Mouse (Mus musculus) limb, embryonic 14.5 days (tissue): ENCODE results near the gene Hist1h2ae. TPM values are rescaled to one million over a fixed set of nuclear protein-coding genes. Genes with fewer than 3 reads are reported as not detected.

Source experiments
- ATAC-seq: fragments of 200-750 bp; cut with Nextera tagmentation; 2 replicates; pipeline ENCODE4 v1.8.0; 2017; ENCODE audit warnings: low read depth, moderate number of reproducible peaks, moderate TSS enrichment; ENCODE audit not compliant: low FRiP score
- DNase-seq: peaks from one replicate; pipeline ENCODE4 v3.0.0-alpha.2; 2015; ENCODE audit warnings: low spot score
- H3K27ac ChIP-seq: fragments of 300-500 bp; sonication (generic); replicated peaks from 2 replicates; pipeline ENCODE4 v1.5.1; 2014; ENCODE audit warnings: low read depth, mild to moderate bottlenecking, low read length, moderate library complexity, mixed read lengths
- H3K27me3 ChIP-seq: fragments of 300-500 bp; sonication (generic); 2 replicates; pipeline ENCODE4 v1.6.1; 2014; ENCODE audit warnings: low read length, mixed read lengths; ENCODE audit not compliant: control insufficient read depth, insufficient read depth
- H3K36me3 ChIP-seq: fragments of 300-500 bp; sonication (generic); 2 replicates; pipeline ENCODE4 v1.6.1; 2014; ENCODE audit warnings: mild to moderate bottlenecking, low read length, moderate library complexity, mixed read lengths; ENCODE audit not compliant: control insufficient read depth, insufficient read depth
- H3K4me1 ChIP-seq: fragments of 300-500 bp; sonication (generic); 2 replicates; pipeline ENCODE4 v1.6.1; 2014; ENCODE audit warnings: antibody characterized with exemption, low read length, mixed read lengths; ENCODE audit not compliant: control insufficient read depth, insufficient read depth
- H3K4me2 ChIP-seq: fragments of 300-500 bp; sonication (generic); replicated peaks from 2 replicates; pipeline ENCODE4 v1.6.1; 2014; ENCODE audit warnings: low read depth, mild to moderate bottlenecking, low read length, moderate library complexity; ENCODE audit not compliant: severe bottlenecking
- H3K4me3 ChIP-seq: fragments of 300-500 bp; sonication (generic); replicated peaks from 2 replicates; pipeline ENCODE4 v1.5.1; 2014; ENCODE audit warnings: low read length
- H3K9ac ChIP-seq: fragments of 300-500 bp; sonication (generic); 2 replicates; pipeline ENCODE4 v1.6.1; 2014; ENCODE audit warnings: mild to moderate bottlenecking, low read depth, low read length, moderate library complexity; ENCODE audit not compliant: severe bottlenecking
- H3K9me3 ChIP-seq: fragments of 300-500 bp; sonication (generic); 2 replicates; pipeline ENCODE4 v1.6.1; 2016; ENCODE audit warnings: low read length; ENCODE audit not compliant: control insufficient read depth
- POLR2A ChIP-seq: fragments of 200-500 bp; IDR thresholded peaks from 2 replicates; pipeline ENCODE4 v1.8.0; 2012; ENCODE audit warnings: inconsistent platforms, mild to moderate bottlenecking, moderate library complexity, borderline replicate concordance; ENCODE audit not compliant: insufficient read depth, insufficient read length; ENCODE audit errors: extremely low read depth
- WGBS: fragments of 180-500 bp; shearing (Covaris S2); extraction: QIAGEN DNeasy Blood & Tissue Kit; methylation state at CpG from one replicate; pipeline ENCODE4 v1.1.7; 2014; 5-methylcytosine and 5-hydroxymethylcytosine counted together
- microRNA-seq: library from miRNA; unstranded; fragments of <30 nt; microRNA quantifications from one replicate; pipeline ENCODE4, GENCODE M21; 2016
- polyA plus RNA-seq, 2 experiments: library from polyadenylated mRNA; depleted of rRNA in 1 of 2; stranded (reverse) in 1 of 2; unstranded in 1 of 2; fragments of >200 nt; fragmentation: Nextera tagmentation in 1 of 2; extraction: Ambion mirVana in 1 of 2; gene quantifications; 2 replicates each; pipeline versions ENCODE4 v1.2.1 to v1.2.3; 2012 to 2014

Hist1h2ae gene
- polyA plus RNA-seq, 2 experiments, result 19.8 to 103 TPM

DNA sequence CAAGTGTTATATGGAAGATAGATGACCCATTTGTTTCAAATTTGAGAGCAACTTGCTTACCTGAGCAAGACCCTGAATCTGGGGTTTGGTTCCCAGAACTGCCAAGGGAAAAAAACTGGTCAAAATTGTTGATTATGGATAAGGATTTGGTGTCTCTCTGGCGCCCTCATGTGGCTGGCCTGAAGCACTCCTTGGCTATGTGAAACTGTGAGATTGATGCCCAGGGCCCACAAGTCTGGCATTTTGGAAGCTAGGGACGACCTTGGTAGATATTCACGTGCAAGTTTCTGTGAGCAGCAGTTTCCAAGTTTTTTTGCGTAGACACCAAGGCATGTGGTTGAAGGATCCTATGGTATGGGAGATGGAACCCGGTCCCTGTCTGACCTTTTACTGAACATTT is 46.4 kb downstream of the Hist1h2ae start:
- H3K4me2 ChIP-seq, result no peak overlapping the region
- peak; percentile 85 for DNase-seq

DNA sequence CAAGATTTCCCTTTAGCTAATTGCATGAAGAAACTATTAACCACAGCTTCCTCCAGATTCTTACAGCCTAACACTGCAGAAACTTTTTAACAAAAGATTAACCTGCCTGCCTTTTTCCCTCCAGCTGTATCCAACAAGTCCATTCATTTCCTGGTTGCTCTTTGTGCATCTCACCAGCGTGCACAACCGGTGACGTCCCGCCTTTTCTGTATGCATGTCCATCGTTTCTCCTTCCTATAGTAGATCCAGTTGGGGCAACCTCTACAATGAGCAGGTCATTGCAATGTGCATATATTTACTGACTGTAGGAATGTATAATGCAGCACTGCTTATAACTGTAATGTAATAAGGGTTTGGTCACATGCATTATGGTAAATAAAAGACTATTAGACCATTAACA is 47.0 kb downstream of the Hist1h2ae start:
- Histone ChIP-seq H3K9me3 (no peaks in the 10 kb centered on the region), H3K4me3 (no peak overlapping the region), H3K36me3 (no peaks in the 10 kb centered on the region), H3K4me2 (no peak overlapping the region), H3K27me3 (no peaks in the 10 kb centered on the region), H3K9ac (no peak overlapping the region), H3K4me1 (peaks cover 3% of the 10 kb centered on the region), H3K27ac (no peak overlapping the region)
- ATAC-seq (no peak), DNase-seq (no peak)
- WGBS, result 59% methylated on average over 5 of the region's 5 CpGs
- TF ChIP-seq POLR2A, result no peak

More for the DNA sequence above, 46.4 kb downstream of the Hist1h2ae start:
- Histone ChIP-seq H3K36me3 (no peaks in the 10 kb centered on the region), H3K27ac (no peak overlapping the region), H3K4me3 (no peak overlapping the region), H3K4me1 (peaks cover 6% of the 10 kb centered on the region), H3K9me3 (no peaks in the 10 kb centered on the region), H3K9ac (no peak overlapping the region), H3K27me3 (no peaks in the 10 kb centered on the region)
- ATAC-seq, result no peak
- TF ChIP-seq POLR2A, result no peak
- WGBS, result 10% methylated on average over 5 of the region's 5 CpGs

DNA sequence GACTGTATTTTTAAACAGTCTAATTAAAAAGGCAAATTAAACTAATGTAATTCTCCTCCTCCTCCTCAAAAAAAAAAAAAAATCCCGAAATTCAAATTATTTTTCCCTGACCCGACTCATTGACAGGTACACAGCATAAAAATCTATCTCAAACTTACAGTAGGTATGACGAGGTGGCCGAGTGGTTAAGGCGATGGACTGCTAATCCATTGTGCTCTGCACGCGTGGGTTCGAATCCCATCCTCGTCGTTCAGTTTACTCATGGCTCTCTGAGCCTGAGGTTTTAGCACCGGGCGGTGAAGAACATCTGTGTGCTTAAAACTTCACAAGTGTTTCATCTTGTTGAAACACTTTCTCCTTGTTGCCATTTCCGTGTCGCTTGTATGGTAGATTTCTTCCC is 49.3 kb downstream of the Hist1h2ae start:
- WGBS, result under 1% methylated on average over 14 of the region's 14 CpGs
- Histone ChIP-seq H3K36me3 (no peaks in the 10 kb centered on the region), H3K4me2 (0 out of 2 replicates have a peak overlapping the region, but pooled peaks have one; percentile 3), H3K27me3 (no peaks in the 10 kb centered on the region), H3K9ac (no peak overlapping the region), H3K9me3 (no peaks in the 10 kb centered on the region), H3K4me1 (no peaks in the 10 kb centered on the region; the same call in 1 of the 2 replicates), H3K27ac (no peak overlapping the region), H3K4me3 (no peak overlapping the region)
- ATAC-seq, result peak; percentile 5; the same call in 1 of the 2 replicates
- no peak for TF ChIP-seq POLR2A
- DNase-seq, result peak; percentile 85

Small RNAs within 50 kb of the gene (microRNA-seq; reads per million reads assigned to microRNA genes)
- gene Gm44297 (not detected), gene Gm44359 (not detected), gene Gm44394 (not detected)

Other genes starting within 250 kb of the Hist1h2ae start
Only the 30 nearest of the 35 such genes appear.
- 6.9 and 9.9 TPM in 2 replicates for gene Abt1, start 147.4 kb downstream of the Hist1h2ae start, polyA plus RNA-seq (2012; rRNA removed)
- gene Abt1, start 147.4 kb downstream of the Hist1h2ae start, polyA plus RNA-seq (2014; fragmentation: Nextera tagmentation; extraction: Ambion mirVana), result 12.0 and 12.2 TPM in 2 replicates
- gene Btn1a1, start 105.3 kb downstream of the Hist1h2ae start, polyA plus RNA-seq (2012; rRNA removed), result 0.31 and 0.32 TPM in 2 replicates
- not detected in 2 replicates for gene Btn1a1, start 105.3 kb downstream of the Hist1h2ae start, polyA plus RNA-seq (2014; fragmentation: Nextera tagmentation; extraction: Ambion mirVana)
- gene Btn2a2, start 82.4 kb downstream of the Hist1h2ae start, polyA plus RNA-seq (2012; rRNA removed), result 0.62 and 0.79 TPM in 2 replicates
- gene Btn2a2, start 82.4 kb downstream of the Hist1h2ae start, polyA plus RNA-seq (2014; fragmentation: Nextera tagmentation; extraction: Ambion mirVana), result 0.89 and 1.2 TPM in 2 replicates
- 18.2 and 19.2 TPM in 2 replicates for gene Hist1h4h, start 40.2 kb downstream of the Hist1h2ae start, polyA plus RNA-seq (2012; rRNA removed)
- 5.5 and 8.1 TPM in 2 replicates for gene Hist1h4h, start 40.2 kb downstream of the Hist1h2ae start, polyA plus RNA-seq (2014; fragmentation: Nextera tagmentation; extraction: Ambion mirVana)
- 557 and 662 TPM in 2 replicates for gene Hist1h2af, start 37.3 kb downstream of the Hist1h2ae start, polyA plus RNA-seq (2012; rRNA removed)
- gene Hist1h2af, start 37.3 kb downstream of the Hist1h2ae start, polyA plus RNA-seq (2014; fragmentation: Nextera tagmentation; extraction: Ambion mirVana), result 9.1 and 11.0 TPM in 2 replicates
- gene Hist1h3g, start 35.8 kb downstream of the Hist1h2ae start, polyA plus RNA-seq (2012; rRNA removed), result 32.6 and 62.7 TPM in 2 replicates
- gene Hist1h3g, start 35.8 kb downstream of the Hist1h2ae start, polyA plus RNA-seq (2014; fragmentation: Nextera tagmentation; extraction: Ambion mirVana), result 4.1 and 6.7 TPM in 2 replicates
- 5.2 and 6.1 TPM in 2 replicates for gene Hist1h2bh, start 27.8 kb downstream of the Hist1h2ae start, polyA plus RNA-seq (2012; rRNA removed)
- gene Hist1h2bh, start 27.8 kb downstream of the Hist1h2ae start, polyA plus RNA-seq (2014; fragmentation: Nextera tagmentation; extraction: Ambion mirVana), result 0.48 and 0.57 TPM in 2 replicates
- 4.1 and 7.4 TPM in 2 replicates for gene Hist1h3f, start 27.2 kb downstream of the Hist1h2ae start, polyA plus RNA-seq (2012; rRNA removed)
- 0.65 and 1.00 TPM in 2 replicates for gene Hist1h3f, start 27.2 kb downstream of the Hist1h2ae start, polyA plus RNA-seq (2014; fragmentation: Nextera tagmentation; extraction: Ambion mirVana)
- 13.7 and 21.4 TPM in 2 replicates for gene Hist1h4f, start 19.6 kb downstream of the Hist1h2ae start, polyA plus RNA-seq (2012; rRNA removed)
- gene Hist1h4f, start 19.6 kb downstream of the Hist1h2ae start, polyA plus RNA-seq (2014; fragmentation: Nextera tagmentation; extraction: Ambion mirVana), result 2.6 and 2.8 TPM in 2 replicates
- 0.50 and 0.62 TPM in 2 replicates for gene Hist1h1d, start 18.0 kb downstream of the Hist1h2ae start, polyA plus RNA-seq (2012; rRNA removed)
- 0.47 and 0.61 TPM in 2 replicates for gene Hist1h1d, start 18.0 kb downstream of the Hist1h2ae start, polyA plus RNA-seq (2014; fragmentation: Nextera tagmentation; extraction: Ambion mirVana)
- 36.1 and 54.1 TPM in 2 replicates for gene Hist1h3e, start 8.9 kb downstream of the Hist1h2ae start, polyA plus RNA-seq (2012; rRNA removed)
- 6.7 and 7.0 TPM in 2 replicates for gene Hist1h3e, start 8.9 kb downstream of the Hist1h2ae start, polyA plus RNA-seq (2014; fragmentation: Nextera tagmentation; extraction: Ambion mirVana)
- gene Hist1h2bg, start 176 bp upstream of the Hist1h2ae start, polyA plus RNA-seq (2012; rRNA removed), result 38.9 and 60.8 TPM in 2 replicates
- gene Hist1h2bg, start 176 bp upstream of the Hist1h2ae start, polyA plus RNA-seq (2014; fragmentation: Nextera tagmentation; extraction: Ambion mirVana), result 6.9 and 10.0 TPM in 2 replicates
- gene Hist1h2bf, start 3.0 kb upstream of the Hist1h2ae start, polyA plus RNA-seq (2012; rRNA removed), result 17.8 and 25.9 TPM in 2 replicates
- gene Hist1h2bf, start 3.0 kb upstream of the Hist1h2ae start, polyA plus RNA-seq (2014; fragmentation: Nextera tagmentation; extraction: Ambion mirVana), result 5.3 and 8.5 TPM in 2 replicates
- gene Hist1h2ad, start 3.2 kb upstream of the Hist1h2ae start, polyA plus RNA-seq (2012; rRNA removed), result 6.1 and 13.9 TPM in 2 replicates
- gene Hist1h2ad, start 3.2 kb upstream of the Hist1h2ae start, polyA plus RNA-seq (2014; fragmentation: Nextera tagmentation; extraction: Ambion mirVana), result 1.2 and 5.3 TPM in 2 replicates
- 30.0 and 33.8 TPM in 2 replicates for gene Hist1h3d, start 4.5 kb upstream of the Hist1h2ae start, polyA plus RNA-seq (2012; rRNA removed)
- 6.8 and 10.4 TPM in 2 replicates for gene Hist1h3d, start 4.5 kb upstream of the Hist1h2ae start, polyA plus RNA-seq (2014; fragmentation: Nextera tagmentation; extraction: Ambion mirVana)
- 9.4 and 9.8 TPM in 2 replicates for gene Hist1h4d, start 10.4 kb upstream of the Hist1h2ae start, polyA plus RNA-seq (2012; rRNA removed)
- 95.5 and 101 TPM in 2 replicates for gene Hist1h4d, start 10.4 kb upstream of the Hist1h2ae start, polyA plus RNA-seq (2014; fragmentation: Nextera tagmentation; extraction: Ambion mirVana)
- gene Hist1h2be, start 49.9 kb upstream of the Hist1h2ae start, polyA plus RNA-seq (2012; rRNA removed), result 3.0 and 3.4 TPM in 2 replicates
- gene Hist1h2be, start 49.9 kb upstream of the Hist1h2ae start, polyA plus RNA-seq (2014; fragmentation: Nextera tagmentation; extraction: Ambion mirVana), result 1.2 and 1.5 TPM in 2 replicates
- gene Hist1h1e, start 51.3 kb upstream of the Hist1h2ae start, polyA plus RNA-seq (2012; rRNA removed), result 7.4 and 7.7 TPM in 2 replicates
- gene Hist1h1e, start 51.3 kb upstream of the Hist1h2ae start, polyA plus RNA-seq (2014; fragmentation: Nextera tagmentation; extraction: Ambion mirVana), result 15.8 and 16.4 TPM in 2 replicates
- gene Hist1h2ac, start 112.7 kb upstream of the Hist1h2ae start, polyA plus RNA-seq (2012; rRNA removed), result 1.6 and 2.7 TPM in 2 replicates
- gene Hist1h2ac, start 112.7 kb upstream of the Hist1h2ae start, polyA plus RNA-seq (2014; fragmentation: Nextera tagmentation; extraction: Ambion mirVana), result 0.65 and 0.78 TPM in 2 replicates
- gene Hist1h2bc, start 113.0 kb upstream of the Hist1h2ae start, polyA plus RNA-seq (2012; rRNA removed), result 48.2 and 49.5 TPM in 2 replicates
- 34.9 and 44.4 TPM in 2 replicates for gene Hist1h2bc, start 113.0 kb upstream of the Hist1h2ae start, polyA plus RNA-seq (2014; fragmentation: Nextera tagmentation; extraction: Ambion mirVana)
- gene Hist1h1t, start 124.6 kb upstream of the Hist1h2ae start, polyA plus RNA-seq (2012; rRNA removed), result 0.20 and 0.33 TPM in 2 replicates
- gene Hist1h1t, start 124.6 kb upstream of the Hist1h2ae start, polyA plus RNA-seq (2014; fragmentation: Nextera tagmentation; extraction: Ambion mirVana), result 0.21 TPM in 1 of 2 replicates, not detected in the other
- 5.6 and 10.0 TPM in 2 replicates for gene Hist1h4c, start 127.2 kb upstream of the Hist1h2ae start, polyA plus RNA-seq (2012; rRNA removed)
- gene Hist1h4c, start 127.2 kb upstream of the Hist1h2ae start, polyA plus RNA-seq (2014; fragmentation: Nextera tagmentation; extraction: Ambion mirVana), result 8.7 and 10.2 TPM in 2 replicates
- 3.6 and 4.5 TPM in 2 replicates for gene Hfe, start 139.6 kb upstream of the Hist1h2ae start, polyA plus RNA-seq (2012; rRNA removed)
- gene Hfe, start 139.6 kb upstream of the Hist1h2ae start, polyA plus RNA-seq (2014; fragmentation: Nextera tagmentation; extraction: Ambion mirVana), result 9.3 and 10.5 TPM in 2 replicates
- gene Hist1h1c, start 167.6 kb upstream of the Hist1h2ae start, polyA plus RNA-seq (2012; rRNA removed), result 23.7 and 28.5 TPM in 2 replicates
- 24.7 and 27.5 TPM in 2 replicates for gene Hist1h1c, start 167.6 kb upstream of the Hist1h2ae start, polyA plus RNA-seq (2014; fragmentation: Nextera tagmentation; extraction: Ambion mirVana)
- gene Hist1h3c, start 174.4 kb upstream of the Hist1h2ae start, polyA plus RNA-seq (2012; rRNA removed), result 41.4 and 92.0 TPM in 2 replicates
- gene Hist1h3c, start 174.4 kb upstream of the Hist1h2ae start, polyA plus RNA-seq (2014; fragmentation: Nextera tagmentation; extraction: Ambion mirVana), result 8.1 and 12.0 TPM in 2 replicates
- gene Hist1h2bb, start 175.5 kb upstream of the Hist1h2ae start, polyA plus RNA-seq (2012; rRNA removed), result 13.5 and 15.9 TPM in 2 replicates
- gene Hist1h2bb, start 175.5 kb upstream of the Hist1h2ae start, polyA plus RNA-seq (2014; fragmentation: Nextera tagmentation; extraction: Ambion mirVana), result 1.2 and 1.4 TPM in 2 replicates
- 37.1 and 40.4 TPM in 2 replicates for gene Hist1h2ab, start 179.9 kb upstream of the Hist1h2ae start, polyA plus RNA-seq (2012; rRNA removed)
- gene Hist1h2ab, start 179.9 kb upstream of the Hist1h2ae start, polyA plus RNA-seq (2014; fragmentation: Nextera tagmentation; extraction: Ambion mirVana), result 39.0 and 40.1 TPM in 2 replicates
- 52.4 and 65.5 TPM in 2 replicates for gene Hist1h3b, start 181.0 kb upstream of the Hist1h2ae start, polyA plus RNA-seq (2012; rRNA removed)
- 6.5 and 12.4 TPM in 2 replicates for gene Hist1h3b, start 181.0 kb upstream of the Hist1h2ae start, polyA plus RNA-seq (2014; fragmentation: Nextera tagmentation; extraction: Ambion mirVana)
- 20.0 and 26.6 TPM in 2 replicates for gene Hist1h4b, start 185.8 kb upstream of the Hist1h2ae start, polyA plus RNA-seq (2012; rRNA removed)
- 4.4 and 6.6 TPM in 2 replicates for gene Hist1h4b, start 185.8 kb upstream of the Hist1h2ae start, polyA plus RNA-seq (2014; fragmentation: Nextera tagmentation; extraction: Ambion mirVana)
- 10.1 and 16.1 TPM in 2 replicates for gene Hist1h4a, start 190.0 kb upstream of the Hist1h2ae start, polyA plus RNA-seq (2012; rRNA removed)
- 0.84 and 0.90 TPM in 2 replicates for gene Hist1h4a, start 190.0 kb upstream of the Hist1h2ae start, polyA plus RNA-seq (2014; fragmentation: Nextera tagmentation; extraction: Ambion mirVana)